Mouse (Mus musculus) embryo, embryonic 10 days (tissue): Measurements from ENCODE around the gene Vps45.

Source experiments
- DNase-seq: peaks from one replicate; pipeline ENCODE4 v3.0.0-alpha.2; 2015; ENCODE audit warnings: low spot score

Gene Vps45

DNA sequence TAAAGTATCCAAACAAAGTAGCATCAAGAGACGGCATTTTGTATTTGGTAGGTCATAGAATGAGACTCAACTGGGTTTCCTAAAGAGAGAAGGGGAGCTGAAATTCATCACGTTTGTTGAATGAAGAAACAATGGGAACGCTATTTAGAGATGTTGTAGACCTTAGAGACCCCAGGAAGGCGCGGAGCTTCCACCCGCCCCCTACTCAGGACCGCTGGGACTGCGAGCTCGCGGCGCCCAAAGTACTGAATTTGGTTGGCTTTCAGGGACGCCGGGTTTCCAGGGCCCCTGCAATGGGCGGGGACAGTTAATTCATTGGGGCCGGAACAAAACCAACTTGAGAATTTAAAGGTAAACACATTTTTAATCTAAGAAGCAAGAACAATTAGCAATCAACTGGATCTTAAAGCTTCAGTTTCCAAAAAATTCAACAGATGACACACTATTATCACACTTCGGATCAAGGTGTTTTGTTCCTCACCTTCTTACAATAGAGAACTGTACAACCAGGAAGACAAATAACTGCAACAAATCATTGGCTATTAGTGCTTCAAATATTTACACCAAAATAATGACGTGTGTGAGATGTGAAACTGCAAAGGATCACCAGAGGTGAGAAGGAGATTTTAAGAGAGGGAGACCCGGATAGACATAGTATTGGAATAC is at the start of gene Vps45:
TSS of gene Vps45 (minus strand) at position 236 of the 666 bp plus-strand sequence.
- DNase-seq, result peak; percentile 76

DNA sequence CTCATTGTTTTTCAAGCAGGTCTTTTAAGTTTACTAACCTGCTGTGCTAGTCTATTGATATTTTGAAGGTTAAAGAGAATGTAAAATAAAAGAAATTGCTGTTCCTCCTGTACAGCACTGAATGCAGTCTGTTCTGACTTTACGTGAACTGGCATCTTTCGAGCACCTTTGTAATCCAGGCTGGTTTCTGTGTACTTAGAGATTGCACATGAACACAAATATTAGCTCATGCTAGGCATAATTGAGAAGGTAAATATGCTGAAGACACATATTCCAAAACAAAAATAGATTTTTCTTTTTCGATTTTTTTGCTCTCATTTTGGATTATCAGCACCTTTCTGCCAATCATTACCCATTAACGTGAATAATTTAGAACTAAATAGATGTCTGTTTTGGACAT is 47.9 kb upstream of the Vps45 start:
- no peak for DNase-seq

DNA sequence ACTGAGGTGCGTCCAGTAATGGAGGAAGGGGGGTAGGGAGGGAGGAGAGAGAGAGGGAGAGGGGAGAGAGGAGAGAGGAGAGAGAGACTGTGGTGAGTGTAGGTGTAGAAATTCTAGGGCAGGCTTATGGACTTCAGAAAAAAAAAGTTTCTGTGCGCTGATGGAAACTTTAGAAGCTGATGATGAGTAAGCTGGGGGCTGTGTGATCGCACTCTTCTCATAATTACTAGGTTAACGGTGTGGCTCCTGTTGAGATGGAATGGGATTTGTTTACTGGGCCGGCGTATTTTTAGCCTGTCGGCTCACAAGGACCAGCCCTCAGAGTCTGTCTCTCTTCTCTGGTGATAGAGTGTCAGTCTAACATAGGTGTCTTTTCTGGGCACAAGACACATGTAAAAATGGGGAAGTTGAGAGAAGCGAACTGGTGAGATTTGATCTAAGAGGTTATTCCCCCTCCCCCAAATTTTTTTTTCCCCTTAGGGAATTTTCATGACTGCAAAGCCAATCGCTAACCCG is 47.0 kb upstream of the Vps45 start:
- peak; percentile 14 for DNase-seq

DNA sequence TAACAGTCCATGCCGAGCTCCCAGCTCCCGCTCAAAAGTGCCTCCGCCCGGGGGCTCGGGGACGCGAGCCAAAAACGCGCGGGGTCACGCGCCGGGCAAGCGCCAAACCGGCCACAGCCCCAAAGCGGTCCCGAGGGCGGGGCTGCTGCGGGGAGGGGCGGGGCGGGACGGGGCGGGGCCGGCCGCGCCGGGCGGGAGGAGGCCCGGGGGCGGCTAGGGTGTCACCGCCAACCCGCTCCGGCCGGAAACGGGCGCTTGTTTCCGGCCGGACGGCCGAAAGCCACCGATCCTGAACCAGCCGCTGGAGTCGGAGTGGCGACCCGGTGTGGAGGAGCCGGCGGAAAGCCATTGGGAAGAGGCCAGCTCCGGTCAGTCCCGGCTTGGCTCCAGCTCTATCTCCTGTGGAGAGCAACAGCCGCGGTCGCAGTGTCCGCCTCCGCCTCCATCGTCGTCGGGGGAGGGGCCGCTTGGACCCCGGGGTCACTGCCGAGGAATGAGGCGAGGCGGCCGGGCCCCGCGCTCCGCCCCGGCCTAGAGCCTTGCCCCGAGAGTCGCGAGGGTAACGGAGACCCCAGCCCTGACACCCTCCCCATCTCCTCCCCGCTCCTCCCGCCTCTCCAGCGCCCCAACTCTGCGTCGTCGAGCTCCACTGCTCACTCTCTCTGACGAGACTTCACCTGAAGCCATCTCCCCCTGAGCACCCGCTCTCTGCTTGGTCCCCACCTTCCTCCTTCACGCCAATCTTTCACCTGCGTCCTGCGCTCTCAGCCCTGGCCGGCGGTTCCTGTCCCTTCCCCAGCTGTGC is 46.2 kb upstream of the Vps45 start, which contains the start of gene Otud7b:
TSS of gene Otud7b (plus strand) at position 267 of the 805 bp plus-strand sequence.
- DNase-seq, result peak; percentile 79

DNA sequence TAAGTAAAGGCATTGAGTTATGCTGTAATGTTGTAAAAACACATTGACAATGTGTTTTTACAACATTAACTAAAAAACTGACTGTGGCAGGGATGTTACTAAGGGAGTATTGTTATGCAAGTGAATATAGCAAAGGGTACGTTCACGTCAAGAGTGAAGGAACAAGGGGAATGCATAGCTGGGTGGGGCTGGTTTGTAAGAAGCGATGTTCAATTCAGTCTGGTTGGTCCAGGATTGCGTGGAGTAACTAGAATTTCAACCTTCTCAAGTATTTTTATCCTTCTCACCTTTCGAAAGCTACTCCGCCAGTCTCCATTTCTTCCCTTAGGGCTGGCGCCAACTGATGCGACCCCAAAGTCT is 45.6 kb upstream of the Vps45 start:
- no peak for DNase-seq

DNA sequence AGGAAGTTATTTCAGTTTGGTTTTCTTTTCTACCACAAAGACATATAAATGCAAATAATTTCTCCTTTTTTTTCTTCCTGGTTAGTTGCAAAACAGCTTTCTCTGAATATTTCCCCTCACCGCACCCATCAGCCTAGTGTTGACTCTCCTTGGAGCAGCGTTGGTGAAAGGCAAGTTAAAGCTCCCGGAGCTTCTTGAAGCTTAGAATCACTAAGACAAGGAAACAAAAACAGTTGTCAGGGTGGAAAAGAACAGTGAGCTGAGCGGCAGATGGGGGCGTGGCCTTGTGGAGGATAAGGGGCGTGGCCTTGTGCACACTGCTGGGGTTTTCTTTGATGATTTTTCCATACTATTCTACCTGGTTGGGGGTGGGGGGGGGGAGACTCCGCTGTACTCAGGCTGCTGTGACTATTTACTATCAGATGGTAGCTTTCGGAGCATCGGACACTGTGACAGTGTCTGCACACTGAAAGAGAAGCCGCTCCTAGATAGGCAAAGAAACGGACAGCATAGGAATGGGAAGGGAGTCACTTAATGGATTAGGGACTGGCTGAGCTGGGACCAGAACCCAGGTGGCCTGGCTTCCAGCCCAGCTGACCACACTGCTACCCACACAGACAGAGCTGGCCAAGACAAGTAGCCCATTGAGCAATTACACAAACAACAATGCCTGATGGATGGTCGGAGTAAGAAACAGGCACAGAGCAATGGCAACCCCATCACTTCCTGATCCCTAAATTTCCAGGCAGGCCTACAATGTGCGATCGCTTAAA is 44.0 kb upstream of the Vps45 start:
- DNase-seq, result peak; percentile 86

DNA sequence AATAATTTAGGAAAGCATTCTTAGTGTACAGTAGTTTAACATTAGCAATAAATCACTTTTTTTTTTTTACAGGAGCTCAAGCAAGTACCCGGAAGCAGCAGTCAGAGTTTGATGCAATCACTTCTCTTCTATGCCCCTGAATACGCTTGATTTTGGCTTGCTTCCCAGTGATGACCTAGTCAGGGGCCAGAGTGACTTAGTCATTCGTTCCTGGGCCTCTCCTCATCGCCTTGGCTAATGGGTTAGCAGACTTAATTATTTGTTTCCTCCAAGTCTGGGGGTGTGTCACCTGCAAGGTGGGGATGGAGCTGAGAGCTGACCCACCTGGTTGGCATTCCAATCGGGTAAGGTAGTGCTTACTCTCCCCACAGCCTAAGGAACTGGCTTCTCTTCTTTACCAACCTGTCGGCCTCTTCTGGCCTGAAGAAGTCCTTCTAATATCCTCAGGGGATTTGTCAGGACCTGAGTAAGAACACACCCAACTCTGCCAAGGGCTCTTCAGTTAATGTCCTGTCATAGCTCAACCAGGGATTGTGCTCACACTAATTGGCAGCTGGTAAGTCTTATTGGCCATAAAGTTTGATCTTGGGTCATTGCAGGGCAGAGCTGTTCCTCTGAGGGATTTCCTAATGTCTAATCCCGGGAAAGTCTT is 40.5 kb upstream of the Vps45 start:
- DNase-seq, result no peak

DNA sequence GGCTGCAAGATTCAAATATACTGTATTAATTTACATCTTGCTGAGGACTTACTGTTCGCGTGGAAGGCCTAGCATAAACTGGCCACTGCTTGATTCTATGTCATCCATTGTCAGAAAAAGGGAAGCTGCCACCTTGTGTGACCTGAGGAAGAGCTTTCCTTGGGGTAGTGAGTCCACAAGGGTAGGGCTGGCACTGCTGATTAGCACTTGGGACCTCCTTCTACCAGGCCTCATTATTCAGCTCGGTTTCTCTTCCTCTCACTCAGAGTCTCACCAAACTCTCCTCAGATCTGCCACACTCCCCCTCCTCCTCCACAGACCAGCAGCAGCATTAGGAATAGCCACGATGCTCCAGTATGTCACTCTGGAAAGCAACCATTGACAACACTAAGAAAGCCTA is 39.9 kb upstream of the Vps45 start:
- no peak for DNase-seq

DNA sequence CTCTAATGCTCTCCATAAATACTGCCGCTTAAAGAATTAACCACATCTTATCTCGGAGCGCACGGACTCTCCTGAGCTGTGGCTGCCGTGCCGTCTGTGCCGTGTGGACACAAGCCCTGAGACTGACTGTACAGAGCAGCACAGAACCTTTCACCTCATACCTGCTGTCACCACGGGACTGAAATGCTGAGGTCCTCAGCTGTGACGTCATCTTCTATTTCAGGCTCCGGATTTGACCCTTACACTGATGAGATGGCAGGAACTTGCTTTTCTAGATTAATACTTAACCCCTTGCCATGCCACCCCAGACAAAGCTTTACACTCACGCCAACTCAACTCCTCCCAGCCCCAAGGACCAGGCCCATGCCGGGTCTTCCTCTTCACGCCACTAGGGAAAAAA is 35.9 kb upstream of the Vps45 start:
- no peak for DNase-seq

DNA sequence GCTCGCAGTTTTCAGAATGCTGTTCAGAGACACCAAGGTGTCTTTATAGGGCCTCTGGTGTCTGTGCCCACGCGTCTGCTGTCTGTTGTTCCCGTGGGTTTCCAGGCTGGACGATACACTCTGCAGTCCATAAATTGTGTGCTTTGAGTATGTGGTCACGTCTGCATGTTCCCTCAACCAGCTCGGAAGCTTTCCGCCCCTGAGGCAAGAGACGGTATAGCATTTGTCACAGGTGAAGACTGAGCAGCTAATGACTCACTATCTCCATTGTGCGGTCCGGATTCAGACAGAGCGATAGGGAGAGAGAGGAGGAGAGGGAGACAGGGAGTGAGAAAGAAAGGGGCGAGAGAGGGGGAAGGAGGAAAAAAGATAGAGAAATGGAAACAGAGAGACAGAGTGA is 35.2 kb upstream of the Vps45 start:
- no peak for DNase-seq

DNA sequence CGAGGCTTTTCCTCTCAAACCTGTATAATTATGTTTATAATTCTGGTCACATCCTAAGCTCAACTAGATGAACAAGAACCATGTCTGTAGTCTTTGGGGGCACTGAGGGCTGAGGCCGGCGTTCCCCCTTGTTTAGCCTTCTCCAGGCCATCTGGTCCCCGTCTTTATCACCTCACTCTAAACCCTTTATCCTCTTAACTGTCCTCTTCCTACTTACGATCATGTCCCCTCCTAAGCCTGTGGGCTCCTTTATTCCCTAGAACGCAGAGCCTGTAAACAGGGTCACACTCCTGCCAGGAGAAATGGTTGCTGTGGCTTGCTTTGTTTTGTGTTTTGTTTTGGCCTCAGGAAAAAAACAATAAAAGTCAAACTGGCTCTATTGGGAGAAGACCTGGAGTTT is 33.7 kb upstream of the Vps45 start:
- no peak for DNase-seq

DNA sequence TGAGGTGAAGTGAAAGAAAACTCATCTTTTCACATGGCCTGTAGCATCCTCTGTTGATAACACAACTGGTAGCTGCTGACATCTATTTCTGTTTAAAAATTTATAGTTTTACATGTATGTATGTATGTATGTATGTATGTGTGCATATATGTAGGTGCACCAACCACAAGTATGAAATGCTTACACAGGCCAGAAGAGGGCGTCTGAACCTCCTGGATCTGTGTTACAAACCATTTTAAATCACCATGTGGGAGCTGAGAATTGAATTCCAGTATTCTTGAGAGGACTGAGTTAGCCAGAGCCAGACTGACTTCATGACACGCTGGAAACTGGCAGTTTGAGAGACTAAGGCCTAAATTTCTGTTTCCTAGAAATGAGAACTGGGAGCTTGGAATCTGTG is 32.9 kb upstream of the Vps45 start:
- no peak for DNase-seq

DNA sequence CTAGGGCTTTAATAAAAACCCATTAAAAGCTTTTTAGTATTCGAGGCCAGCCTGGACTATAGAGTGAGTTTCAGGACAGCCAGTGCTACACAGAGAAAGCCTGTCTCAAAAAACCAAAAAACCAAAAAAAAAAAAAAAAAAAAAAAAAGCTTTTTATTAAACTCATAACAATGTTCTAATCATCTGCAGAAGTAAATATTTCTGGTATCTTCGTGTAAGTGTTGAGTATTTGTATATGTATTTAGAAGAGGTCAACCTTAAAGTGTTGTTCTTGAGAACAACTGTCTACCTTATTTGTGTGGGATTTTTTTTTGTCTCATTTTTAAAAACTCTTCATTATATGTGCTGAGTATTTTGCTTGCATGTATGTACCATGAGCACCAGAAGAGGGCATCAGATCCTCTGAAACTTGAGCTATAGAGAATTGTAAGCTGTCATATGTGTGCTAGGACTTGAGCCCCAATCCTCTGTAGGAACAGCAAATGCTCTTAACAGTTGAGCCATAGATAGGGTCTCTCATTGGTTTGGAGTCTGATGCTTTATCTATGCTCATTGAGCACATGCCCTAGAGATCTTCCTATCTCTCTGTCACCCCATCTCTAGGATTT is 31.7 kb upstream of the Vps45 start:
- peak; percentile 41 for DNase-seq

DNA sequence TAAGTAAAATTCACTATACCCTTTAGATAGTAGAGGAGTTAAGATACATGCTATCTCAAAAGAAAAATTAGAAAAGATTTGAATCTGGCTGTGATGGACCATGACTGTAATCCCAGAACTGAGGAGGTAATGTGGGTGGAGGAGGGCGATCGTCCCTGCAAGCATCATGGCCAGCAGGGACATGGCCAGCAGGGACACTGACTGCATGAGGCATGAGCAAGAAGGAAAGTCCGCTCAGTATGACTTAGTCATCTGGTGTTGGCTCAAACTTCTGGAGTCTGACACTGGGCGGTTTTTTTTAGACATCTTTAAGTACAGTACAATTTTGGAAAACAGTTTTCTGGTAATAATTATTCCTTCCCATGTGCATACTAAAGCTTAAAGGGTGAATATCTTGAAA is 29.5 kb upstream of the Vps45 start:
- no peak for DNase-seq

DNA sequence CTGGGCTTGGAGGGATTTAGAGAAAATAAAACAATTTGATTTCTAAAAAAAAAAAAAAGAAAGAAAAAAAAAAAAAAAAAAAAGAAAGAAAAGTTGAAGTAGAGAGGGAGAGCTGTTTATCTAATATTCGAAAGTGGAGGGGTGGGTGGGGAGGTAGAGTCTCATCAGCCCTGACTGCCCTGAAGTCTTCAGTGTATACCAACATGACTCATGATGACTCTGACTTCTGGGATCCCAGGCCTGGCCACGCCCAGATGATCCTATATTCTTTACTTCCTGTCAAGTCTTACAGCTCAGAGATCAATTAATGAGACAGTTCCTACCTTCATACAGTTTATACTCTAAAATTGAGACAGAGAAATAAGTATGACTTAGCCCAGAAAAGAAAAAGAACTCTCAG is 29.0 kb upstream of the Vps45 start:
- no peak for DNase-seq

DNA sequence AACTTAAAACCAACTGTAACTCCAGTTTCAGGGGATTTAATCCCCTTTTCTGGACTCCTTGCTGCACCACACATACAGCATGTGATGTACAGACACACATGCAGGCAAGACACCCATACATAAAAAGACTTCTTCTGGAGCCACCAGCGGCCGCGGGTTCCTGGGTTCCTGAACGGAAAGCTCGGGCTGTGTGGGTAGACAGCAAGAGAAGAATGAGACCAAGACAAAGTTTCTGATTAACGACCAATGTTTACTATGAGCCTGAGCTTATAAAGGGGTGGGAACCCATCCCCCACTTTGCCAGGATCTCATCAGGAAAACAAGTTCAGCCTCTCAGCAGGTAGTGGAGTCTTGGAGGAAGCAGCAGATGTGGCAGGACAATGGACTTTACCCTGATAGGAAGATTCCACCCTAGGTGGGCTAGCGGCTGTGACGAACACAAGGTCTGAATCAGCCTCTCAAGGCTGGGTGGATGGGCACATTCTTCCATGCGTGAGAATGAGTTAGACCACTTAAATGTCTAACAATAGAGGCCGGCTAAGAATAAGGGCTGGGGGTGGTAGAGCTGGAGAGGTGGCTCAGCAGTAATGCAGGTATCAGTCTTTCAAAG is 26.0 kb upstream of the Vps45 start:
- no peak for DNase-seq

DNA sequence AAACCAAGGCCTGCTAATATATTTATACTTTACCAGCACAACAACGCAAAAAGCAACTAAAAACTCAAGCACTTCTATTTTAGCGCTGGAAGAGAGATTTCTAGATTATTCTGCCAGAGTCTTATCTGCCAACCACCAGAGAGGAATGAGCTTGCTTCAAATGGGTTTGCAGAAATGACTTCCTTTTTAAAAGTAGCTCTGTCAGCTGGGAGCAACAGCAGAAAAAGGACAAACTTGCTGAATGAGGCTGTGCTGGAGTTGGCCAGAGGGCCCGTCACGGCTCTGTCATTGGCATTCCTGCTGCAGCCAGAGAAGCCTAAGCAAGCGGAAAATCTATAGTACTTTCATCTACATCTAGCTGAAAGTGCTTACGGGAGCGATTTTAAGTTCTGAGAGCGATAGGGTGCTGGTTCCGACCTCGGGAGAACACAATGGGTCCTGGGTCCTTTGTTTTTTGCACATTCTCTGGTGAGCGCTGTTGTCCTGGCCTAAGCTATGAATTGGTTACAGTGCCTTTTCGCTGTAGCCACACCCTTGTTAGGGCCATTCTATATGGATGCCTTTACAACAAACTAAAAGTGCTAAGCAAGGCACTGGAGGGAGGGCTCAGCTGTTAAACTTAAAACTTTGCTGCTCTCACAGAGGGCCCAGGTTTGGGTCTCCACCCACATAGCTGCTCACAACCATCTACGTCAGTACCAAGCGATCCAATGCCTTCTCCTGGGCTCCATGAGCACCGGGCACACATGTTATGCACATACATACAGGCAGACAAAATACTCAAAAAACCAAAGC is 24.6 kb upstream of the Vps45 start:
- DNase-seq, result no peak

DNA sequence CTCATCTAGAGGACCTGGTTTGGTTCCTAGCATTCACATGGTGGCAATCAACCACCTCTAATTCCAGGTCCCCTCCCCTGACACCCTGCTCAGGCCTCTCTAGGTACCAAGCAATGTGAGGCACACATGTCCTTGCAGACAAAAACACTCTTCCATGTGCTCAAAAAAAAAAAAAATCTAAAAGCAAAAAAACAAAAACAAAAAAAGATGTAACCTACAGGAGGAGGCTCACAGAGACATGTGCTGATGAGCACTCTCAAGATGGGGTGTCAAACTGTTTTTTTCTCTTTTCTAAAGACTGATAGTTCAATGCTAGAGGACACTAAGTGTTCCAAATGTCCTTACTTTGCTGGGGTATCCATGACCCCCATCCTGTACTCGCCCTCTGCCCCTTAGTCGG is 23.8 kb upstream of the Vps45 start:
- no peak for DNase-seq

DNA sequence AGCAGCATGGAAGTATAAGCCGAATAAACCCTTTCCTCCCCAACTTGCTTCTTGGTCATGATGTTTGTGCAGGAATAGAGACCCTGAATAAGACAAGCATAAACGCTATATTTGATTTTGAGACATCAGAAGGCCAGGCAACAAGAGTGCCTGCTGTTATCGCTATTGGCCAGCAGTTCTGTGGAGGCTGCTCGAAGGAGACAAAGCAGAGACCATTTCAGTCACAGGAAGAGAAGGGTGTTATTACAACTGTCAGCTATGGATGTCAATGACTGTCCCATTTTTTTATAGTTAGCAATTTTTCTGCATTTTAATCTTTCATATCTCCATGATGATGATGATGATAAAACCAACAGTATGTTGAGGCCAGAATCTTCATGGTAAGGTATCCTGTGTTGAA is 23.4 kb upstream of the Vps45 start:
- DNase-seq, result no peak

DNA sequence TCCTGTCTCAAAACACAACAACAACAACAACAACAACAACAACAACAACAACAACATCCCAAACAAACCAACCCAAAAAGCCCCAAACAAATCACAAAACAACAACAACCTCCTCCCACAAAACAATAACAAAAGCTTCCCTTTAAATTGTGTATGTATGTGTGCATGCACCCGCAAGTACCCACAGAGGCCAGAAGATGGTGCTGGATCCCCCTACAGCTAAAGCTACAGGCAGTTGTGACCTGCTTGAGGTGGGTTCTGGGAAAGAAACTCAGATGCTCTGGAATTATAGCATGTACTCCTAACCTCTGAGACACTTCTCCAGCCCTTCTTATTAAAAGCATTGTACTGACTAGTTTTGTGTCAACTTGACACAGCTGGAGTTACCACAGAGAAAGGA is 22.7 kb upstream of the Vps45 start:
- peak; percentile 68 for DNase-seq

DNA sequence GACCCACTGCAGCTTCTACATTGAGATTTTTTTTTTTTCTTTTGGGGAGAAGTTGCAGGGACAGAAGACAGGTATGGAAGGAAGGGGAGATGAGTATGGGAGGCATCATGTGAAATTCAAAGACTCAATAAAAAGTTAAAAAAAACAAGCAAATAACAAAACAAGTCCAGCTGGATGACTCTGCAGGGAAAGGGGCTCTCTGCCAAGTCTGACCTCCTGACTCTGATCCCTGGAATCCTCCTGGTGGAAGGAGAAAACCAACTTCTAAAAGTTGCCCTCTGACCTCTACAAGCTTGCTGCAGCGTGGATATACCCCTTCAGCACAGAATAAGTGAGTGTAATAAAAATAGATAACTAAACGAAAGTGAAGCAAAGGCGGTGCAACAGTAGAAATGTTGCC is 20.4 kb upstream of the Vps45 start:
- no peak for DNase-seq
